Mouse (Mus musculus) G1E (cell line): Measurements from ENCODE around the gene Upf2.

Experiments
- CTCF ChIP-seq: IDR thresholded peaks from 2 replicates; pipeline ENCODE4 v1.5.1; 2012; ENCODE audit warnings: low read depth, low read length, inconsistent platforms, mixed read lengths
- GATA1 ChIP-seq: IDR thresholded peaks from 2 replicates; pipeline ENCODE4 v1.6.1; 2012; ENCODE audit warnings: borderline replicate concordance, low read length, inconsistent platforms, mixed read lengths
- GATA2 ChIP-seq: IDR thresholded peaks from 2 replicates; pipeline ENCODE4 v1.6.1; 2012; ENCODE audit warnings: low read depth, low read length, inconsistent platforms, borderline replicate concordance
- POLR2AphosphoS5 ChIP-seq: IDR thresholded peaks from 2 replicates; pipeline ENCODE4 v1.6.1; 2012; ENCODE audit warnings: low read depth, low read length, inconsistent platforms; ENCODE audit not compliant: insufficient replicate concordance
- TAL1 ChIP-seq: conservative IDR thresholded peaks from 2 replicates; pipeline ENCODE4 v1.6.1; 2012; ENCODE audit warnings: low read depth, low read length, inconsistent platforms, mixed read lengths

DNA sequence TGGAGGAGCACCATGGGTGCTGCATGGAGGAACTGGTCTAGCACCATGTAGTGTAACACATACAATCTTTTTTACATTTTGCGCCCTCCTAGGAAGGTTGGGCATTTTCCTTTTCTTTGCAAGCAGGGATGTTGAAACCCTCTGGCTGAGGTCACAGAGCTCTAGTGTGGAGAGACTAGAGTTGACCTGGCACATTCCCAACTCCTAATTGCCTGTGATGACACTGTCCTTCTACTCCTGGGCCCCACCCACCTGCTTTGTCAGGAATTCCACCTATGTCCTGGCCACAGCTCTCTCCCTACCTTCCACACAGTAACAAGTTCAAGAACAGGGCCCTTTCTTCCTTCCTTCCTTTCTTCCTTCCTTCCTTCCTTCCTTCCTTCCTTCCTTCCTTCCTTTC lies 132.4 kb downstream of the Upf2 start:
- TF ChIP-seq CTCF (no peak), GATA1 (no peak), POLR2AphosphoS5 (no peak), GATA2 (no peak), TAL1 (no peak)
